Mouse (Mus musculus): ENCODE measurements at regions not wholly inside any gene's neighbourhood (a gene's known extent, or its start where the extent isn't known, plus 50 kb on each side); places are given as distances from the start of the nearest gene placed in this dataset.

DNA sequence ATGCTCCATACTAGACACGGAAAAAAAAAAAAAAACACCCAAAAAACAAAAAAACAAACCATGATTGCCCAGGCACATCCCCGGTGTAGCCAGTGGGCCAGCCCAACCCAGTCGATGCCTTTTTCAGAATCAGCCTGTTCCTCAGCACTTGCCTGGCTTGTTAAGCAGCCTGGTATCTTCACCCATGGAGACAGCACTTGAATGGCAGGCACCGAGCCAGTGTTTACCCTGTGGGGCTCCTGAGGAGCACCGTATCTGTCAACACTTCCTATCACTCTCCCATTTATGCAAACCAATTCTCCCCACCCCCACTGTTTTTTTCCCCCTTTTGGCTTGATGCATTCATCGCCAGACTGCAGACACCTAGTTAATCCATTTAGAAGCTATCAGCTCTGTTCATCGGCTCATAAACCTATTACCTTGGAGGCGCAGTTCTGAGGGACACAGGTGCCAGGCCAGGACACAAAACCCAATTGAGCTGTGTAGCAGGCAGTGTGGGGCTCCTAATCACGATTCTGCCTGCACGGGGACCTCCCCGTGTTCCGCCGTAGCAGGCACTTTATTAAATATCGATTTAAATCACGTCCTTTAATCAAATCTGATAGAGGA lies 537.8 kb downstream of the Ofcc1 start:
- TF ChIP-seq EP300 (IDR thresholded peaks at IDR 0.05; ENCODE audit: low read depth) (no peak), CTCF (IDR thresholded peaks at IDR 0.05; ENCODE audit: low read depth) (no peak)
